Mouse (Mus musculus): ENCODE results near the gene Alyref2.

The Alyref2 gene

GRCm38 (mm10) chr1:171501016-171501610 is 2.2 kb upstream of the Alyref2 start:
- no peak for DNase-seq (ENCODE audit: low spot score in 2 of 2)

DNA sequence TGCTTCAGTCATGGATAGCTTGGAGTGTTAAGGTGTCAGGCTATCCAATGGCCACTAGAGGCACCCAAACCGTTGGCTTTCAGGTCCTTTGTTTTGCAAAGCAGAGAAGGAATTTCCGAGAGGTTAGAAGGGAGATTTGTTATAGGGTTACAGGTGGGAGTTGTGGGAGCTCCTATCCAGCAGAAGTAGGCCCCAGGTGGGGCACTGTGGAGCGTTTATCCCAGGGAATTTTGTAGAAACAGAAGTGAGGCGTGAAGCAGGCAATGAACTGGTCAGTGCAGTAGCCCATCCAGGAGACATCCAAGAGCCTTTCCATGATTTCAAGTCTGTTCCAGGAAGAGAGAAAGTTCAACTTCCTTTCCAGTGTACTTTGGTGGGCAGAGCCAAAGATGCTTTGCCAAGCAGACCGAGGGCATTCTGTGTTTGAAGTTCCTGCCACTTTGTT is 1.6 kb upstream of the Alyref2 start:
- DNase-seq (ENCODE audit: low spot score in 2 of 2), result no peak

DNA sequence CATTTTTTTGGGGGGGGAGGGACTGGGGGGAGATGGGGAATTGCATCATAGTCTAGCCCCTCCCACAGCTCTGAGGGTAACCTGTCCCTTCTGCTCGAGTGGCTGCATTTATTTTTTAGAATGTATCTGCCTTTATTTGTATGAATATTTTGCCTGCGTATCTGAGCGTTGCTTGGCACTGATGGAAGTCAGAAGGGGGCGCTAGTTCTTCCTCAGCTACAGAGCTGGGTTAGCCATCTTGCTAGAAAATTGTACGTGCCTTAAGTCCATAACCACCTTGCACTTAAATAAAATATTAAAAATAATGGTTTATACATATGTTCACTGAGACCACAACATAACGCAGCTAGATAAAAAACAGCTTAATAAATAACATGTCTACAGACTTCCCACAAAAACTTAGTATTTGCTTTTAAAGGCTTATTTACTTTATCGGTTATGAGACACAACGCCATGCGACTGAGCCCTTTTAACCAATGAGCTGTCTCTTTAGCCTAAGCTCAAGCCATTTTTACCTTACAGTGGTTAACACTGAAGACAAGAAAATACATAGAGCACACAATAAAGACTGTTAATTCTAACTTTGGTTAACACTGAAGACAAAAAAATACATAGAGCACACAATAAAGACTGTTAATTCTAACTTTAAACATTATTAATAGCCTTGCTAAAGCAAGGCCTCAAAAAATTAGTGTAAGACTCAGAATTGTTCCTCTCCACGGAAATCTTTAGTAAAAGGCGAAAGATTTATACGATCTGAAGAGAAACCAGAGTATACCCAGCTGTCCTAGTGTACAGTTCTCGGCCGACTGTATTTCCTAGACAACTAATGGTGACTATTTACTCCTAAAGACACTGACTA is 659 bp upstream of the Alyref2 start:
- DNase-seq (ENCODE audit: low spot score in 2 of 2), result peak in 1 of 2 experiments; percentile 27

GRCm38 (mm10) chr1:171503592-171504291 is 464 bp downstream of the Alyref2 start:
- DNase-seq (ENCODE audit: low spot score in 2 of 2), result peak; percentile 52 to 58

DNA sequence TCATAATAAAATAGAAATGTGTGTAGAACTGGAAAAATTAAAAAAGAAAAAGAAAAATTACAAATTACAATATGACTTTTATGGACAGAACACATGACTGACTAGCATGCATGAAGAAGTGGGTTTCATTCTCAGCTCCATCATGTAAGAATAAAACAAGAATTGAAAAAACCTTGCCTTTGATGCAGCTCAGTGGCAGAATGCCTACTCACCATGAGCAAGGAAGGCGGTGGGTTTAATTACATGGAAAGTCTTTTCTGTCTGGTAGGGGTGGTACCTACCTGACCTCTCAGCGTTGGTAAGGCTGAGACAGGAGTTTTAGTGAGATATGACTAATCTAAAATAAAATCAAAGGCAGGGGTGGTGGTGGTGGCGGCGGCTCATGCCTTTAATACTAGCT is 1.3 kb downstream of the Alyref2 start:
- DNase-seq (ENCODE audit: low spot score in 2 of 2), result no peak

GRCm38 (mm10) chr1:171513234-171513633 is 10.0 kb downstream of the Alyref2 start:
- DNase-seq (ENCODE audit: low spot score in 2 of 2), result no peak

- DNase-seq (ENCODE audit: low spot score in 2 of 2), result no peak
These were observed 10.5 kb downstream of the Alyref2 start for GRCm38 (mm10) chr1:171513760-171514159.

DNA sequence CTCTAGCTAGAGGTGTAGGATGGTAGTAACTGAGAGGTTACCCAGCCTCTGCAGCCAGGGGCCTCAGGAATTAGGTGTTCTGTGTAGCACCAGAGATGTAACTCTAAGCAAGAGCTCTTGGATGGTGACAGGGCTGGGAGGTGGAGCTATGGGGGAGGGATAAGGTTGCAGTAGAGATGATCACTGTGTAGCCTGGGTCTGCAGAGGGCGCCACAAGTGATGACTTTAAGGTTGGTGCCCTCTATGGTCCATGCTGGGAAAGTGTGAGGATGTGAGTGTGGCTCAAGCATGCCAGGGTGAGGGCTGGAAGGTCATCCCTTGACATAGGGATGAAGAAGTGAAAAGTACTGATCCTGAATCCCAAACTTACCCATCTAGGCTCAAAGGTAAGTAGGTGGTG is 11.8 kb downstream of the Alyref2 start:
- DNase-seq (ENCODE audit: low spot score in 2 of 2), result no peak

DNA sequence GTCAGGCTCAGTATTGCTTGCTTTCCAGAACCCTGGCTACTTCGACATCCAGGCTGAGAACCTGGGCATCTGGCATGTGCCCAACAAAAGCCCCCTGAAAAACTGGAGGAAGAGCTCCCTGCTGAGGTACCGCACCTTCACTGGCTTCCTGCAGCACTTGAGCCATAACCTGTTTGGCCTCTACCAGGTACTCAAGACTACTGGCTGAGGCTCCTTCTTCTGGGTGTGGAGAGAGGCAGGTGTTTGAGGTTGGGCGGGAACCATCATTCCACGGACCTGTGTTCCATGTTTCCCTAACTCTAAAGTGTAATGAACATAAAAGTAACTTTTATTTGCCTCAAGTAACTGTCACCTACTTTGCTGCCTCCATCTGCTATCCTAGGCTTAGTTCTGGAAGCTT is 12.3 kb downstream of the Alyref2 start:
- no peak for DNase-seq (ENCODE audit: low spot score in 2 of 2)

GRCm38 (mm10) chr1:171531367-171531766 is 28.1 kb downstream of the Alyref2 start:
- no peak for DNase-seq (ENCODE audit: low spot score in 2 of 2)

- no peak for DNase-seq (ENCODE audit: low spot score in 2 of 2)
These were observed 29.6 kb downstream of the Alyref2 start for GRCm38 (mm10) chr1:171532830-171533229.

DNA sequence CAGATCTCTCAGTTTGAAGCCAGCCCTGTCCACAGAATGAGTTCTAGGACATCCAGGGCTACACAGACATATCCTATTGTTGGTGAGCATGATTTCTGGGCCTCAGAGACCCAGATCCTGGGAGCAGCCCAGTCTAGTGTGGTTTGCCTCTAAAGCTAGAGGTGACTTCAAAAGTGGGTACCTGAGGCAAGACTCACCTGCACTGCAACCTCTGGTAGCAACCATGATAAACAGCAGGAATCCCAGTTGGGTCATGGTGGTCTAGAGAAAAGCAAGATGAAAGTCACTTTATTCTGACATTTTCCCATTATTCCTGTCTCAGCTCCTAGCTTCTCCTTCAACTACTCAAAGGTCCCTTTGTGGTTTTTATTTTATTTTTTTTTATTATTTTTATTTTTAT is 31.3 kb downstream of the Alyref2 start:
- no peak for DNase-seq (ENCODE audit: low spot score in 2 of 2)

DNA sequence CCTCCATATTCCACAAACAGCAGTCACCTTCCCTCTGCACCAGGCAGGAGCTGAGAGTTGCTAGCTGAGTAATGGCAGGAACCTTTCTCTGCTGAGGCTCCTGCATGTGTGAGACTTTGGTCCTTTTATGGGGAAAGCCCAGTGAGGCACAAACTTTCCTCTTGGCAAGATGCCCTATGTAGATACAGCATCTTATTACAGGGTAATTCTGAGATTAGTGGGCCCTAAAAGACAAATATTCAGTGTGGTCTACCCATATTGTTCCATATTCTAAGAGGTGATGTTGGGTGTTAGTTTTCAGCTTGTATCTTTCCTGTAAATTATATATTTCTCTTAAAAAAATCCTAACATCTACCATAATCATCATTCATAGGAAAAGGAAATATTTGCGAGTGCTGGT is 31.9 kb downstream of the Alyref2 start, which contains the start of gene Itln1:
TSS of gene Itln1 (minus strand) at position 101 of the 400 bp plus-strand sequence.
- no peak for DNase-seq (ENCODE audit: low spot score in 2 of 2)

DNA sequence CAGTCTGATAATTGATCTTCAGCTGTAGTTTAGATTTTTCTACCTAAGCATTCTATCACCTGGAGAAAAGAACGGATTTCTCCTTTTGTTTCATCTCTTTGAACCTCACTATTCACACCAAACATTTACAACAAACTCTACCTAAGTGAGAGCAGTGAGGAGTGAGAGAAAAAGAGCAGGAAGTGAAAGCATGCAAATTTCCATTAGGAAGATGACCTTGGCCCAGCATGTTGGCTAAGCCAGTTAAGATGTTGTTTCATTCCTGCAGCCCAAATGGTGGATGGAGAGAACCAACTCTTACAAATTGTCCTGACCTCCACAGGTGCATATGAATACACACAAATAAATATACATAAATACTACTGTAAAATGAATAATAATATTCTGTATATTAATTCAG is 37.4 kb downstream of the Alyref2 start:
- DNase-seq (ENCODE audit: low spot score in 2 of 2), result no peak

- no peak for DNase-seq (ENCODE audit: low spot score in 2 of 2)
These were observed 48.0 kb downstream of the Alyref2 start for GRCm38 (mm10) chr1:171551326-171551725.

DNA sequence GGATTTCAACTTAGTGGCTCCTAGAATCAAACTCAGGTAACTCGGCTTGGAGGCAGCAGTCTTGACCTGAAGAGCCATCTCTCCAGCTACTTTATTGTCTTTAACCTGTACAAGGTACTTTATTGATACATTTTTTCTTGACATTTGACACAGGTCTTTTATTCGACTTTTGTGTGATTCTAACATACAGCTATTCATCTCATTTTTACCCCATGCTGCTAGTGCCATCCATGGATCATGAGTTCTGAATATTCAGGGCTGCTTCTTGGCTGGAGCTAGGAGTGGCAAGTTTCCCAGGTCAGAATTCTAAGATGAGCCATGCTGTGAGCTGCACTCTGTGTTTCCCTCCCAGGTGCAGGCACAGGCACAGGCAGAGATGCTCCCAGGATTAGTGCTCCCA is 49.0 kb downstream of the Alyref2 start:
- no peak for DNase-seq (ENCODE audit: low spot score in 2 of 2)

GRCm38 (mm10) chr1:171553359-171554341 is 50.4 kb downstream of the Alyref2 start:
- no peak for DNase-seq (ENCODE audit: low spot score in 2 of 2)

Data from spleen, postnatal 14 days (tissue).